Mouse (Mus musculus) T-helper 17 cell (primary cell): ENCODE measurements at regions not wholly inside any gene's neighbourhood (a gene's known extent, or its start where the extent isn't known, plus 50 kb on each side); places are given as distances from the start of the nearest gene placed in this dataset.

Experiments used
- in situ Hi-C, 2 experiments: fragments of 300-600 bp; cut with MboI, MseI; formaldehyde crosslinking; loops; 1 replicate in 1 of 2; 2 replicates in 1 of 2; pipeline ENCODE4 v1.15.1; 2025; ENCODE audit warnings: high pct_unique_total_duplicates in 2 of 2

DNA sequence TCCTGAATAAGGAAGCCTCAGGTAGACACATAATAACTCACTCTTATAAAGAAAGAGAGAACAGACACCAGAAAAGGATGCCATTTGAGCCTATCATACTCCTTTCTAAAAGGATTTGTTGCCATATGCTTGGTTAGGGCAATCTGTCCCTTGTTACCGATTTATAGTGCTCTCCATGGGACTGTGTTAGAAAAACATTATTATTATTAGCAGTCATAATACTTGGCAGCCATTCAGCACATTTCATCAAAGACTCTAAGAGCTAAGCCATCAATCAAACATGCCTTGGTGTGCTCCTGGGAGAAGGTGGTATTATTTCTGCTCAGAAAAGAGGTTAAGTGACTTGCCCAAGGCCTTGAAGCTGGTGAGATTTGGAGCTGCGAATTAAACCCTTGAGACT lies 282.8 kb upstream of the Gm8797 start:
- in situ Hi-C loops = no loop called here

DNA sequence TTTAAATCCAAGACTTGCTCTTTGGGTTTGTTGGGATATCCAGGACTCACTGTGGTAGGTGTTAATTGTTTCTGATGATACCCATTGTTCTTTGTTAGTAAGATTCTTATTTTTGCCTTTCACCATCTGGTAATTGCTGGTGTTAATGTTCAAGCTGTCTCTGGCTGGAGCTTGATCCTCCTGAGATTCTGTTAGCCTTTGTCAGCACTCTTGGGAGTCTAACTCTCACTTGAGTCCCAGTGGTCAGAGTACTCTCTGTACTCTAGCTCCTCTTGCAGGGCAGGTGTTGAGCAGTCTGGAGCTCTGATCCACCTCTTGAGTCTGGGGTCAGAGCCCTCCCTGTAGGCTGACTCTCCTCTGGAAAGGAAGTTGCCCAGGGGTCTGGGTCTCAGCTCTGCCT lies 252.8 kb upstream of the Gm8797 start:
- in situ Hi-C loops = loop anchor here in 1 of 2 experiments (5.0 to 10.0 kb wide), 2 partner anchors 50 to 383 kb away; no protein-coding TSS in a partner anchor
